Comparison of ENCODE assay signal across 22 mouse cellular contexts in the genomic region with DNA sequence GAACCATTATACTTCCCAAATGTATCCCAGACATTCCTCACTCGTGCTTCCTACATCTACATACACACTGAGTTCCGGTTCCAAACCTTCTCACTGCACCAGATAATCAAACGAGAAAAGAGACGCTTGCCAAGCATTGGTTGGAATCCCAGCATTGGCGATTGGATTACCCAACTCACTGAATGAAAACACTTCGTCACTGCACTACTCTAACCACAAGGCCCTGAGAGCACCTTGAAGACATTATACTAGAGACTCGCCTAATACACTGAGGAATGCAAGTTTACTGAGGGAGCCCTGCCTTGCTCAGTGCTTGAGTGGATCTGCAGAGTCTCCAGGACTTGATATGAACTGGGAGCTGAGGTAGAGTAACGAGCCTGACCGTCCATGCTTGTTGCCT. TPM values are rescaled to one million over a fixed set of nuclear protein-coding genes. Genes with fewer than 3 reads are reported as not detected.
"Had no signal": no experiment of that assay in that cellular context is flagged by ENCODE, and none has a peak within 500 bp of the region (broad histone marks: within the 10 kb centered on the region; RNA-seq: fewer than 3 reads in every experiment).

No protein-coding gene starts in this region.

- H3K27ac ChIP-seq: midbrain, embryonic 10.5 days; midbrain, embryonic 12.5 days; neural tube, embryonic 13.5 days; neural tube, embryonic 15.5 days; stomach, embryonic 15.5 days; stomach, postnatal 0 days had no signal

- DNase-seq: lung, adult 18-20 months; lung, embryonic 14.5 days; lung, postnatal 10 days; lung, postnatal 4 days; midbrain, embryonic 14.5 days; right cerebral cortex, postnatal 14 days; thymus, adult 2 months; thymus, postnatal 25 days; thymus, postnatal 4 days had no signal

- H3K9me3 ChIP-seq: midbrain, embryonic 10.5 days; midbrain, embryonic 12.5 days; neural tube, embryonic 13.5 days; neural tube, embryonic 15.5 days; stomach, embryonic 15.5 days had no signal

- H3K4me3 ChIP-seq: midbrain, embryonic 10.5 days; midbrain, embryonic 12.5 days; myocyte; neural tube, embryonic 13.5 days; neural tube, embryonic 15.5 days; stomach, embryonic 15.5 days had no signal

- H3K36me3 ChIP-seq: midbrain, embryonic 10.5 days; midbrain, embryonic 12.5 days; neural tube, embryonic 13.5 days; neural tube, embryonic 15.5 days; stomach, embryonic 15.5 days had no signal

- H3K27me3 ChIP-seq: midbrain, embryonic 12.5 days; neural tube, embryonic 13.5 days; neural tube, embryonic 15.5 days; stomach, embryonic 15.5 days had no signal

- H3K4me1 ChIP-seq: midbrain, embryonic 10.5 days; neural tube, embryonic 13.5 days; neural tube, embryonic 15.5 days; stomach, embryonic 15.5 days had no signal

RNA-seq across cellular contexts. Expression of a gene that starts 12.2 kb away (rescaled TPM):
- total RNA-seq: megakaryocyte-erythroid progenitor cell, adult 5-6 weeks had no signal

RNA-seq across cellular contexts. Expression of a gene that starts 18.7 kb away (rescaled TPM):
- total RNA-seq: megakaryocyte, adult 5-6 weeks; megakaryocyte-erythroid progenitor cell, adult 5-6 weeks had no signal
- polyA plus RNA-seq: lung, embryonic 14.5 days; lung, embryonic 16.5 days; myocyte; neural tube, embryonic 11.5 days; neural tube, embryonic 13.5 days; spleen, adult 2 months; stomach, embryonic 15.5 days; stomach, postnatal 0 days; thymus, adult 2 months; urinary bladder, adult 2 months had no signal

RNA-seq across cellular contexts. Expression of a gene that starts 48.1 kb away (rescaled TPM):
- total RNA-seq: megakaryocyte, adult 5-6 weeks; megakaryocyte-erythroid progenitor cell, adult 5-6 weeks had no signal
